Mouse (Mus musculus) small intestine, adult 2 months (tissue): ENCODE data around the gene Hist1h4j. TPM values are rescaled to one million over a fixed set of nuclear protein-coding genes. Genes with fewer than 3 reads are reported as not detected.
"Not testable (repeated sequence)": the region's sequence is repeated elsewhere in the genome, so short reads cannot be mapped to it uniquely, and the experiment has no call there.

ENCODE experiments used
- H3K27ac ChIP-seq: fragments of 200-500 bp; 2 replicates; pipeline ENCODE4 v1.5.1; 2012; ENCODE audit warnings: low read depth, low read length, control low read depth, inconsistent platforms; ENCODE audit not compliant: insufficient read depth
- H3K27me3 ChIP-seq: fragments of 200-500 bp; 2 replicates; pipeline ENCODE4 v1.6.1; 2012; ENCODE audit warnings: mild to moderate bottlenecking, moderate library complexity, low read length, inconsistent platforms; ENCODE audit not compliant: control insufficient read depth, insufficient read depth
- H3K36me3 ChIP-seq: fragments of 200-500 bp; 2 replicates; pipeline ENCODE4 v1.6.1; 2012; ENCODE audit warnings: mild to moderate bottlenecking, low read length, control low read depth, inconsistent platforms; ENCODE audit not compliant: control insufficient read depth, insufficient read depth
- H3K4me1 ChIP-seq: fragments of 200-500 bp; 2 replicates; pipeline ENCODE4 v1.6.1; 2012; ENCODE audit warnings: low read length, inconsistent platforms, mixed read lengths; ENCODE audit not compliant: control insufficient read depth, insufficient read depth, insufficient read length
- H3K4me3 ChIP-seq: fragments of 200-500 bp; 2 replicates; pipeline ENCODE4 v1.5.1; 2012; ENCODE audit warnings: low read depth, mild to moderate bottlenecking, control low read depth, inconsistent platforms, low read length, moderate library complexity
- CTCF ChIP-seq: fragments of 200-500 bp; IDR thresholded peaks from 2 replicates; pipeline ENCODE4 v1.5.1; 2012; ENCODE audit warnings: low read depth, mild to moderate bottlenecking, control low read depth, inconsistent platforms, low read length, moderate library complexity, mixed read lengths; ENCODE audit not compliant: insufficient replicate concordance, insufficient read length; ENCODE audit errors: extremely low read depth
- POLR2A ChIP-seq: fragments of 200-500 bp; IDR thresholded peaks from 2 replicates; pipeline ENCODE4 v1.6.1; 2012; ENCODE audit warnings: low read depth, mild to moderate bottlenecking, control low read depth, inconsistent platforms, low read length, moderate library complexity
- WGBS: fragments of 180-500 bp; shearing (Covaris S2); methylation state at CpG from one replicate; pipeline ENCODE4 v1.1.7; 2018; 5-methylcytosine and 5-hydroxymethylcytosine counted together
- polyA plus RNA-seq: library from polyadenylated mRNA; depleted of rRNA; stranded (reverse); fragments of >200 nt; gene quantifications from 2 replicates; pipeline ENCODE4 v1.2.3, GENCODE M21; 2012

Hist1h4j gene
- polyA plus RNA-seq, 1 experiment: 6.5 TPM

DNA sequence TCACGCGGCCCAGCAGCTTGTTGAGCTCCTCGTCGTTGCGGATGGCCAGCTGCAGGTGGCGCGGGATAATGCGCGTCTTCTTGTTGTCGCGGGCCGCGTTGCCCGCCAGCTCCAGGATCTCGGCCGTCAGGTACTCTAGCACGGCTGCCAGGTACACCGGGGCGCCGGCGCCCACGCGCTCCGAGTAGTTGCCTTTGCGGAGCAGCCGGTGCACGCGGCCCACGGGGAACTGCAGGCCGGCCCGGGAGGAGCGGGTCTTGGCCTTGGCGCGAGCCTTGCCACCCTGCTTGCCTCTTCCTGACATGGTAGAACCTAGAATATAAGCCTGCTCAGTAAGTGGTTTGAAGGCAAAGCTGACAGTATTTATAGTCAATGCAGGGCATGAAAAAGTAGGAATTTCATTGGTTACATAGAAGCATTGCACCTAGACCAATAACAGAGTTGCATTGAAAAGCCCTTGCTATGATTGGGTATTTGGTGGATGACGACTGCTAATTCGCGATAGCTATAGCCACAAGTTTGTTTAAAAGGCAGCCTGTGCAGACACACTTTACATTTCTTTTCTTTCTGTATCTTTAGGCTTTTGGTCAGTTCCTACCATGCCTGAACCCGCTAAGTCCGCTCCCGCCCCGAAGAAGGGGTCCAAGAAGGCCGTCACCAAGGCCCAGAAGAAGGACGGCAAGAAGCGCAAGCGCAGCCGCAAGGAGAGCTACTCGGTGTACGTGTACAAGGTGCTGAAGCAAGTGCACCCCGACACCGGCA lies 18.8 kb downstream of the Hist1h4j start, which contains the start of the genes Hist1h2ak and Hist1h2bn:
TSS of gene Hist1h2ak (minus strand) at position 304 of the 762 bp plus-strand sequence.
TSS of gene Hist1h2bn (plus strand) at position 600 of the 762 bp plus-strand sequence.
- WGBS: under 1% methylated on average over 48 of the region's 50 CpGs
- not testable (repeated sequence) for H3K27me3 ChIP-seq, H3K4me1 ChIP-seq, H3K36me3 ChIP-seq
- TF ChIP-seq POLR2A: peak; percentile 67
- peak within 1 kb of the TSS; percentile 80 for H3K27ac ChIP-seq
- H3K4me3 ChIP-seq: peak within 1 kb of the TSS; percentile 70

DNA sequence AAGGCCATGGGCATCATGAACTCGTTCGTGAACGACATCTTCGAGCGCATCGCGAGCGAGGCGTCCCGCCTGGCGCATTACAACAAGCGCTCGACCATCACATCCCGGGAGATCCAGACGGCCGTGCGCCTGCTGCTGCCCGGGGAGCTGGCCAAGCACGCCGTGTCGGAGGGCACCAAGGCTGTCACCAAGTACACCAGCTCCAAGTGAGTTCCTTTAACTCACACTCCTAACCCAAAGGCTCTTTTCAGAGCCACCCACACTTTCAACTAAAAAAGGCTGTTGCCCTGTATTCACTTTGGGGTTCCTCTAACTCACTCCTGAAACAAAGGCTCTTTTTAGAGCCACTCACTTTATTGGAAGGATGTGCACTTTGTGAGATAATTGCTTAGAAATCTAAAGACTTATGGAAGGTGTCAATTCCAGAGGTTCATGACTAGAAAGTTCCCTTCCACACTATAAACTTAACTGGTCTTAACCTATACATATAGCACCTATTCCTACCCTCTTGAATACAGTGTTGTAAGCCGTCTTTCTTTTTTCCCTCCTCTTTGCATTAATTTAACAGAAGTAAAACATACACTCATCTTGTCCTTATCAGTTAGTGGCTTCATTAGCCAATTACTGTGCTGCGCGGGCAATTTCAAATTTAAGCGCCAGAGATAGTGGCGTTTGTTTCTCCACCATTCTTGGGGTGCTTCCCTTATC lies 19.6 kb downstream of the Hist1h4j start:
- under 1% methylated on average over 25 of the region's 26 CpGs for WGBS
- H3K36me3 ChIP-seq, H3K27me3 ChIP-seq, H3K4me1 ChIP-seq: not testable (repeated sequence)
- Histone ChIP-seq H3K27ac (peak overlapping the region; percentile 80), H3K4me3 (peak overlapping the region; percentile 70)

DNA sequence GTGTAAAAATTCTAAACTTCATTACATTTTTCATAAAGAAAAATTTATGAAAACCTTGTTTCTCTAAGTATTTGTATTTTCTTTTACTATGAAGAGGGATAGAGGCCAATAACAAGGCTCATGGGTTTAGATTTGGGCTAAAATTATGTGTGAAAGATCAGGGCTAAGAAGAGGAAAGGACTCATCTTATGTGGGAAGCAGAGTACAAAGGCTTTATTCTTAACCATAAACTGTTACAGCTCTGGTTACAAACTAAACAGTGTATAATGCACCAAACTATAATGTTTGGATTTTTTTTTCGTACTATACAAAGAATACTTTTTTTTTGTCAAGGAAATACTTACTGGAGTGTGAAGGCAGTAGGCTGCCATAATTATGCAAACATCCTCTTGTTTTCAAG lies 20.8 kb downstream of the Hist1h4j start:
- WGBS: 67% methylated on average over 1 of the region's 1 CpGs

DNA sequence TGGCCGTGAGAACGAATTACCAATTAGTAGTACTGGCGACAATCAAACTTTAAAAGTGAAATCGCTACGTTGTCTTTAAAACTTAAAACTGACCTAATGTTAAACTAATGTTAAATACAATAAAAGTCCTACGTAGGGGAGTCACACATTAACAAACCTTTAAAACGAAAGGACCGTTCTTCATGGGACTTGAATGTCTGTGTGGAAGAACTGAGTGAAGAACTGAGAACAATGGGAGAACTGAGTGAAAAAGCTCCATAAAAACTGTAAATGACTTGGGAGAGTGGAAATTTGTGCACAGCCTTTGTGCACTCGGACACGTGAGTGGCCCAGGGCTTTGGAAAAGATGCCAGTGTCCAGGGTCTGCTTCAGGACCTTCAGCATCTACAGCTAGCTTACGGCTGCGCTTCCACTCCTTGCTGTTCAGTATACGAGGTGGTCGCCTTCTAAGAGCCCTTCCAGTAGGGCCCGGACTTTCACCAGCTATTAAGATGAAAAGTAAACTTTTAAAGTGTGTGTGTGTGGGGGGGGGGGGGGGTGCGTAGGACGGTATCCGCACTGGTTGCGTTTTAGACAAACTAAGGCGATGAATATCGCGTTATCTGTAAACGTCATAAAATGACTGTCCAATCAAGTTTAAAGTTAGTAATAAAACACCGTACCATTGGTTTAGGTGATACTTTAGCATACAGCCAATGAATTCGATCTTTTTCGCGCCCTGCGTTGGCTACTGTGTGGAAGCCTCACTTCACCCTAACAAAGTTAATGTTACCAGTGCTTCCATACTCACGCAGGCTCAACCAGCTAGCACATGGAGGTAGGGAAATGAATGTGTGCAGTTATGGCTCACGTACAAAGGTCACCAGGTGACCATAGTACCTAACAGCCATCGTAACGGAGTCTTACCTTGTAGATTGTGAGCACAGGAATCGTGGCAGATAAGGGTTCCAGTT lies 44.2 kb downstream of the Hist1h4j start:
- TF ChIP-seq CTCF: no peak
- no peak for TF ChIP-seq POLR2A
- Histone ChIP-seq H3K4me3 (peak overlapping the region; percentile 75), H3K27me3 (no peaks in the 10 kb centered on the region), H3K27ac (peak overlapping the region; percentile 84), H3K36me3 (no peaks in the 10 kb centered on the region), H3K4me1 (peaks cover 6% of the 10 kb centered on the region; the same call in 1 of the 2 replicates)
- WGBS: 1% methylated on average over 33 of the region's 33 CpGs

More for the DNA sequence above, 20.8 kb downstream of the Hist1h4j start:
- H3K4me1 ChIP-seq: peaks cover 3% of the 10 kb centered on the region; the same call in 1 of the 2 replicates
- H3K36me3 ChIP-seq: no peaks in the 10 kb centered on the region
- no peaks in the 10 kb centered on the region for H3K27me3 ChIP-seq
- H3K4me3 ChIP-seq: no peak overlapping the region
- no peak for TF ChIP-seq CTCF
- TF ChIP-seq POLR2A: no peak
- H3K27ac ChIP-seq: no peak overlapping the region

DNA sequence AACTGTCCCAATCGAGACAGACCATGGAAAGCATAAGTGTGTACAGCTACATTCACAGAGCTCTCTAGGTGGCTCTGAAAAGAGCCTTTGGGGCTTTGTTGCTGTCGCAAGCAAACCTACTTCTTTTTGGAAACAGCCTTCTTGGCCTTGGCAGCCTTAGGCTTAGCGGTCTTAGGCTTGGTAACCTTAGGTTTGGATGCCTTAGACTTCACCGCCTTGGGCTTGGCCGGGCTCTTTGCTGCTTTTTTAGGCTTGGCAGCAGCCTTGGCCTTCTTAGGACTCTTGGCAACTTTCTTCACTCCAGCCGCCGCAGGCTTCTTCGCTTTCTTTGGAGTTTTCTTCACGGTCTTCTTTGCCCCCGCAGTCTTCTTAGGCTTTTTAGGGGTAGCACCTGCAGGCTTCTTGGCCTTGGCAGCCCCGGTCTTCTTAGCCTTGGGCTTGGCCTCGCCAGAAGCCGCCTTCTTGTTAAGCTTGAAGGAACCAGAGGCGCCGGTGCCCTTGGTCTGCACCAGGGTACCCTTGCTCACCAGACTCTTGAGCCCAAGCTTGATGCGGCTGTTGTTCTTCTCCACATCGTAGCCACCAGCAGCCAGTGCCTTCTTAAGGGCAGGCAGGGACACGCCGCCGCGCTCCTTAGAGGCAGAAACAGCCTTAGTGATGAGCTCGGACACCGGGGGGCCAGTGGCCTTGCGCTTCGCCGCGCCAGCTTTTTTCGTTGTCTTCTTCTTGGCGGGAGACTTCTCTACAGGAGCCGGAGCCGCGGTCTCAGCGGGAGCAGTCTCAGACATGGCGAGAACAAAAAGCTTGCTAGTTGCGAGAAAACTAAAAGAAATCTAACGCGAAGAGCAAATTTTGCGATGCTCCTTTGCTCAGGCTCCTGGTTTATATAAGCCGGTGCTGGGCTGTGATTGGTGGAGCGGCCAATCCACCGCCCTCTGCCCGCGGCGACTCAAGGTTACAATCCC lies 45.2 kb downstream of the Hist1h4j start, which contains the start of gene Hist1h1b:
TSS of gene Hist1h1b (minus strand) at position 859 of the 965 bp plus-strand sequence.
- Histone ChIP-seq H3K27me3 (no peaks in the 10 kb centered on the region), H3K4me1 (peaks cover 2% of the 10 kb centered on the region; the same call in 1 of the 2 replicates), H3K4me3 (peak within 1 kb of the TSS; percentile 67), H3K27ac (peak within 1 kb of the TSS; percentile 71), H3K36me3 (no peaks in the 10 kb centered on the region)
- TF ChIP-seq CTCF: no peak
- TF ChIP-seq POLR2A: no peak; the same call in none of the 2 replicates
- under 1% methylated on average over 44 of the region's 44 CpGs for WGBS

DNA sequence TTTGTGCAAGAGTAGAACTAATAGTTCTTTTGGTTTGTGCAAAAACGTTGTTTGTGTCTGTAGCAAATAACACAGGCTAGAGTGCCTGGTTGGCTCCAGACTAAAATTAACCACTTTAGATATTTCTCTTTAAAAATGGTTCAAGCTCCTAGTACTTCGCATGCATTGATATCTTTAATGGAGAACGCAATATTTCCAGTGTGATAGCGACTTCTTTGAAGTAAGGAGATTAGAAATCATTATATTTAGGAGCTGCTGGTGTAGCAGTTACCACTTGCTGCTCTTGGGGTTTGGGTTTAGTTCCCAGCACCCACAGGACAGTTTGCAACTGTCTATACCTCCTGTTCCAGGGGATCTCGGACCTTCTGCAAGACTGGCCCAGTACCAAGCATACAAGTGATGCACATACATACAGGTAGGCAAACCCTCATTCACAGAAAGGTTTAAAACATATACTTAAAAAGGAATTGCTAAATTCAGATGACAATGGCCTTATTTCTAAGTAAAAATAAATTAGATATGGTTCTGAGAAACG lies 46.2 kb downstream of the Hist1h4j start:
- 53% methylated on average over 6 of the region's 6 CpGs for WGBS
- TF ChIP-seq POLR2A: no peak
- no peak for TF ChIP-seq CTCF
- H3K4me1 ChIP-seq: peaks cover 2% of the 10 kb centered on the region; the same call in 1 of the 2 replicates
- no peaks in the 10 kb centered on the region for H3K27me3 ChIP-seq
- no peak overlapping the region for H3K4me3 ChIP-seq
- H3K36me3 ChIP-seq: no peaks in the 10 kb centered on the region
- no peak overlapping the region for H3K27ac ChIP-seq
